8 mouse cellular contexts compared by ENCODE assay signal in the genomic region with DNA sequence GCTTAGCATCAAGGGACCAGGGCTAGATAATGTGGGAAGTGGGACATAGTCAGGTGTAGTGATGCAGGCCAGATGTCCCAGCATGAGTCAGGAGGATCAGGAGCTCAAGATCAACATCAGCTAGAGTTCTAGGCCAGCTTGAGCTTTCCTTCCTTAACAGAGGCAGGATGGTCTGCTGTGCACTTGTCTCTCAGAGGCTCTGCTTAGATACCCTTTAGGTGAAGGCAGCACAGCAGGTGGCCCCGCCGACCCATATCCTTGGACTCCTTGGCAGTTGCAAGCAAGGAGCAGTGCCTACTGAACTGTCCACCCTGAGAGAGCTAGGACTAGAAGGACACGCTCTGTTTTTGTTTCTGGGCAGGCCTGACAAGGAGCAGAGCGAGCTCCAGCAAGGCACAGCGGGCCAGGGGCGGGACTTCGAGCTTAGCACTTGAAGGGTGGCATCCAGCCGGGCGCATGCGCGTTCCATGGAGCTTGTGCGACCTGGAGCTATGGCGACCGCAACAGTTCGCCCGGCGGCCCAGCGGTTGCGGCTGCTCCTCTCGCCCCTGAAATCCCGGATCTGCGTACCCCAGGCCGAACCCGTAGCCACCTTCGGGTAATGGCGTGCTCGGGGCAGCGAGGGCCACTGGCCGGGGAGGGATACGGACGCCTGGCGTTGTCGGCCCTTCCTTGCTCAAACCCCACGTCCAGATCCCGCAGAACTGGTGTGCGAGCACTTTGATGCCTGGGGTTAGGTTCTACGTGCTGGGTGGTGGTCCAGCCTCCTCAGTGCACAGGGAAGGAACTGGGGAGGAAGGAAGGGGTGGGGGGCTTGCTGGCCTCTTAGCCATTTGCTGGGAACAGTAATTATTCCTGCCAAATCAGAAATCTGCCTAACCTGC. TPM values are rescaled to one million over a fixed set of nuclear protein-coding genes. Genes with fewer than 3 reads are reported as not detected.
DNase-seq lines count a peak whose midpoint lies in the region; ATAC-seq and TF ChIP-seq lines count a peak whose summit lies in the region.

A gene (plus strand): TSS at position 426 of the 884 bp plus-strand sequence.

- whole genome bisulfite sequencing in embryonic facial prominence, embryonic 13.5 days = under 1% methylated on average over 37 of the region's 37 CpGs
- 1% methylated on average over 37 of the region's 37 CpGs for WGBS in kidney, adult 2 months
- WGBS in limb, embryonic 12.5 days = 1% methylated on average over 37 of the region's 37 CpGs
- under 1% methylated on average over 37 of the region's 37 CpGs for WGBS in midbrain, embryonic 15.5 days
- 2% methylated on average over 37 of the region's 37 CpGs for WGBS in spleen, adult 2 months

- H3K27ac ChIP-seq in embryonic facial prominence, embryonic 13.5 days = peak within 1 kb of the TSS; percentile 83
- H3K27ac ChIP-seq in kidney, adult 2 months (ENCODE audit: insufficient read depth, low read depth, low read length) = peak within 1 kb of the TSS; percentile 94
- H3K27ac ChIP-seq in limb, embryonic 12.5 days = peak within 1 kb of the TSS; percentile 86
- H3K27ac ChIP-seq in midbrain, embryonic 15.5 days = peak within 1 kb of the TSS; percentile 84
- H3K27ac ChIP-seq in spleen, adult 2 months (ENCODE audit: insufficient read depth, low read length) = no peak within 1 kb of the TSS

- ATAC-seq in embryonic facial prominence, embryonic 13.5 days (ENCODE audit: insufficient number of reproducible peaks, insufficient read depth, low FRiP score, low TSS enrichment, low read depth) = peak; percentile 89
- ATAC-seq in limb, embryonic 12.5 days (ENCODE audit: insufficient number of reproducible peaks, insufficient read depth, low FRiP score, low TSS enrichment, low read depth) = peak; percentile 81
- peak; percentile 97 for ATAC-seq in midbrain, embryonic 15.5 days (replicated peaks)

- DNase-seq in 3134 (ENCODE audit: extremely low read depth, insufficient read length, low spot score) = peak; percentile 89
- DNase-seq in adrenal gland, postnatal 36 days = peak; percentile 96 to 97
- peak; percentile 94 to 95 for DNase-seq in heart, adult 18-20 months
- DNase-seq in kidney, adult 2 months = peak; percentile 97
- DNase-seq in spleen, adult 2 months (ENCODE audit: low read depth in 1 of 2, low spot score in 2 of 2) = peak; percentile 78 to 87

- H3K27me3 ChIP-seq in embryonic facial prominence, embryonic 13.5 days = no peaks in the 10 kb centered on the region
- H3K27me3 ChIP-seq in kidney, adult 2 months (replicated peaks; ENCODE audit: control insufficient read depth, insufficient read depth, low read length) = no peaks in the 10 kb centered on the region
- H3K27me3 ChIP-seq in limb, embryonic 12.5 days = no peaks in the 10 kb centered on the region
- no peaks in the 10 kb centered on the region for H3K27me3 ChIP-seq in midbrain, embryonic 15.5 days (replicated peaks)
- no peaks in the 10 kb centered on the region for H3K27me3 ChIP-seq in spleen, adult 2 months (ENCODE audit: control insufficient read depth, insufficient read depth, low read length)

- H3K9me3 ChIP-seq in embryonic facial prominence, embryonic 13.5 days = no peaks in the 10 kb centered on the region; the same call in 1 of the 2 replicates
- H3K9me3 ChIP-seq in limb, embryonic 12.5 days = no peaks in the 10 kb centered on the region
- H3K9me3 ChIP-seq in midbrain, embryonic 15.5 days = no peaks in the 10 kb centered on the region

- TF ChIP-seq CTCF in kidney, adult 2 months (conservative IDR thresholded peaks at IDR 0.05; ENCODE audit: insufficient read depth, insufficient read length, low read depth, low read length) = no peak
- TF ChIP-seq CTCF in spleen, adult 2 months (IDR thresholded peaks at IDR 0.05; ENCODE audit: extremely low read depth, insufficient read depth, insufficient read length, insufficient replicate concordance) = no peak

- H3K4me2 ChIP-seq in embryonic facial prominence, embryonic 13.5 days = peak within 1 kb of the TSS; percentile 78
- H3K4me2 ChIP-seq in limb, embryonic 12.5 days = peak within 1 kb of the TSS; percentile 72
- peak within 1 kb of the TSS; percentile 75 for H3K4me2 ChIP-seq in midbrain, embryonic 15.5 days

- peaks cover 17% of the 10 kb centered on the region for H3K36me3 ChIP-seq in embryonic facial prominence, embryonic 13.5 days
- H3K36me3 ChIP-seq in kidney, adult 2 months (ENCODE audit: control insufficient read depth, insufficient read depth, low read length) = no peaks in the 10 kb centered on the region
- peaks cover 14% of the 10 kb centered on the region; the same call in 1 of the 2 replicates for H3K36me3 ChIP-seq in limb, embryonic 12.5 days
- peaks cover 14% of the 10 kb centered on the region for H3K36me3 ChIP-seq in midbrain, embryonic 15.5 days (replicated peaks)
- peaks cover 8% of the 10 kb centered on the region for H3K36me3 ChIP-seq in spleen, adult 2 months (ENCODE audit: control insufficient read depth, insufficient read depth, low read length)

- peak within 1 kb of the TSS; percentile 87 for H3K9ac ChIP-seq in embryonic facial prominence, embryonic 13.5 days
- H3K9ac ChIP-seq in limb, embryonic 12.5 days (replicated peaks) = peak within 1 kb of the TSS; percentile 90
- peak within 1 kb of the TSS; percentile 76 for H3K9ac ChIP-seq in midbrain, embryonic 15.5 days

- H3K4me1 ChIP-seq in embryonic facial prominence, embryonic 13.5 days = peaks cover 14% of the 10 kb centered on the region
- H3K4me1 ChIP-seq in kidney, adult 2 months (ENCODE audit: control insufficient read depth, insufficient read depth, low read length) = peaks cover 22% of the 10 kb centered on the region
- H3K4me1 ChIP-seq in limb, embryonic 12.5 days (replicated peaks) = peaks cover 11% of the 10 kb centered on the region
- peaks cover 22% of the 10 kb centered on the region for H3K4me1 ChIP-seq in midbrain, embryonic 15.5 days
- peaks cover 4% of the 10 kb centered on the region; the same call in 1 of the 2 replicates for H3K4me1 ChIP-seq in spleen, adult 2 months (ENCODE audit: control insufficient read depth, insufficient read depth, insufficient read length)

- TF ChIP-seq POLR2A in kidney, adult 2 months (IDR thresholded peaks at IDR 0.05; ENCODE audit: low read depth, low read length) = peak; percentile 76
- TF ChIP-seq POLR2A in spleen, adult 2 months (IDR thresholded peaks at IDR 0.05; ENCODE audit: low read depth, low read length) = peak; percentile 37; the same call in 1 of the 2 replicates

- H3K4me3 ChIP-seq in embryonic facial prominence, embryonic 13.5 days = peak within 1 kb of the TSS; percentile 75
- peak within 1 kb of the TSS; percentile 86 for H3K4me3 ChIP-seq in kidney, adult 2 months (ENCODE audit: insufficient read depth, low read depth, low read length)
- H3K4me3 ChIP-seq in limb, embryonic 12.5 days (replicated peaks) = peak within 1 kb of the TSS; percentile 71
- peak within 1 kb of the TSS; percentile 56 for H3K4me3 ChIP-seq in midbrain, embryonic 15.5 days
- H3K4me3 ChIP-seq in spleen, adult 2 months (ENCODE audit: extremely low read depth, insufficient read depth, insufficient read length) = peak within 1 kb of the TSS; percentile 63

RNA-seq across cellular contexts. Expression of the gene that starts here (rescaled TPM):
- total RNA-seq in adrenal gland, postnatal 36 days (2021) = 10 to 100 TPM; 89.7 to 98.7 TPM
- polyA plus RNA-seq in embryonic facial prominence, embryonic 13.5 days (2015; fragmentation: Nextera tagmentation; extraction: Ambion mirVana) = 50.8 and 53.9 TPM in 2 replicates
- 10 to 100 TPM; 32.7 to 37.2 TPM for total RNA-seq in heart, adult 18-20 months (2021)
- polyA plus RNA-seq in kidney, adult 2 months (2012; rRNA removed) = 392 and 418 TPM in 2 replicates
- 46.1 and 46.2 TPM in 2 replicates for polyA plus RNA-seq in limb, embryonic 12.5 days (2016; fragmentation: Nextera tagmentation; extraction: Ambion mirVana)
- 35.4 and 36.8 TPM in 2 replicates for polyA plus RNA-seq in midbrain, embryonic 15.5 days (2015; fragmentation: Nextera tagmentation; extraction: Ambion mirVana)
- 9.7 and 10.1 TPM in 2 replicates for polyA plus RNA-seq in spleen, adult 2 months (2012; rRNA removed)
